Mouse (Mus musculus) neural tube, embryonic 13.5 days (tissue): ENCODE data around the gene Fam193b. TPM values are rescaled to one million over a fixed set of nuclear protein-coding genes. Genes with fewer than 3 reads are reported as not detected.
A peak's percentile ranks its signal among the peaks of the same experiment; 100 is the strongest.

Source experiments
- ATAC-seq: fragments of 200-750 bp; cut with Nextera tagmentation; 2 replicates; pipeline ENCODE4 v1.8.0; 2017; ENCODE audit warnings: low read depth, mild to moderate bottlenecking, moderate TSS enrichment, moderate library complexity
- H3K27ac ChIP-seq: fragments of 300-500 bp; sonication (generic); replicated peaks from 2 replicates; pipeline ENCODE4 v1.5.1; 2015; ENCODE audit warnings: moderate library complexity, mild to moderate bottlenecking, inconsistent platforms
- H3K27me3 ChIP-seq: fragments of 300-500 bp; sonication (generic); 2 replicates; pipeline ENCODE4 v1.6.1; 2015; ENCODE audit warnings: mild to moderate bottlenecking, inconsistent platforms
- H3K36me3 ChIP-seq: fragments of 300-500 bp; sonication (generic); 2 replicates; pipeline ENCODE4 v1.6.1; 2015; ENCODE audit warnings: mild to moderate bottlenecking, inconsistent platforms
- H3K4me1 ChIP-seq: fragments of 300-500 bp; sonication (generic); replicated peaks from 2 replicates; pipeline ENCODE4 v1.6.1; 2015; ENCODE audit warnings: inconsistent platforms
- H3K4me2 ChIP-seq: fragments of 300-500 bp; sonication (generic); 2 replicates; pipeline ENCODE4 v1.6.1; 2015; ENCODE audit warnings: inconsistent platforms, mild to moderate bottlenecking, moderate library complexity
- H3K4me3 ChIP-seq: fragments of 300-500 bp; sonication (generic); 2 replicates; pipeline ENCODE4 v1.5.1; 2015; ENCODE audit warnings: mild to moderate bottlenecking, inconsistent platforms
- H3K9ac ChIP-seq: fragments of 300-500 bp; sonication (generic); 2 replicates; pipeline ENCODE4 v1.6.1; 2015; ENCODE audit warnings: moderate library complexity, mild to moderate bottlenecking, inconsistent platforms
- H3K9me3 ChIP-seq: fragments of 300-500 bp; sonication (generic); 2 replicates; pipeline ENCODE4 v1.6.1; 2016; ENCODE audit warnings: inconsistent platforms
- WGBS: fragments of 180-500 bp; shearing (Covaris S2); methylation state at CpG from one replicate; pipeline ENCODE4 v1.1.7; 2015; 5-methylcytosine and 5-hydroxymethylcytosine counted together
- polyA plus RNA-seq: library from polyadenylated mRNA; unstranded; fragments of >200 nt; fragmentation: Nextera tagmentation; extraction: Ambion mirVana; gene quantifications from 2 replicates; pipeline ENCODE4 v1.2.1, GENCODE M21; 2015

Gene Fam193b
- polyA plus RNA-seq, 1 experiment from 2014 or later = 49.9 TPM

DNA sequence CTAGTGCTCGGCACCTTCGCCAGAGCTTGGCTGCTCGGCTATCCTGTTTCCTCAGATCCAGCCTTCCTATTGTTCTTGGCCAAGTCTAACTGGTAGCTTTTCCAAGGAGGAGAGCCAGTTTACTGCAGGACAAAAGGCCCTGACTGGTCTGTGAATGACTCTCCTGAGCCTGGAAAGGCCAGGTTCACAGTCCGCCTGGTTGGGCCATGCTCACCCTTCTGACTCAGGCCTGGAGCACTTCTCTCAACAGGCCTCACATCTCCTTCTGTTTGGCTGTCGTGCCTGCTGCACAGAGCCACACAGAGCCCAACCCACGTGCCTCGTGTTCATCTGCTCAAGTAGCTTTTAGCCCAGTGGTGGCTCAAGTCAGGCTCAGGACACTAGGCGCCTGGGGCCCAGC, 48.2 kb downstream of the Fam193b start:
- WGBS = 62% methylated on average over 8 of the region's 8 CpGs
- H3K36me3 ChIP-seq = peaks cover 15% of the 10 kb centered on the region
- ATAC-seq = no peak

DNA sequence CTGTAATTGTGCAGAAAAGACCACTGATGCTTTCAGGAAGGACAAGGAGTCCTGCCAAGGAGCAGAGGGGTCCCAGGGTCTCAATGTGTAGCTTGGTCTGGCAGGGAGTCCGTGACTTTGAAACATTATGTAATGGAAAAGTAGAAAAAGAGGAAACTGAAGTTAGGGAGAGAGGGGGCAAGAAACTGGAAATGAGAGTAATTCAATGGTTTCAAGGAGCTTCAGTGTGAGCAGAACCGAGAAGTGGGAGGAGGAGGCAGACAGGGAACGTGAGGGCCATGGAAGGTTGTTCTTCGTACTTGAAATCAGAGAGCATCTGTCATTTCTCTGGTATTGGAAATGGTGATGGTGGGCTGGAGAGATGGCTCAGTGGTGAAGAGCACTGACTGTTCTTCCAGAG, 51.3 kb downstream of the Fam193b start:
- no peaks in the 10 kb centered on the region for H3K4me1 ChIP-seq
- no peaks in the 10 kb centered on the region for H3K9me3 ChIP-seq
- no peak overlapping the region for H3K27ac ChIP-seq
- ATAC-seq = no peak
- no peak overlapping the region for H3K9ac ChIP-seq
- WGBS = 80% methylated on average over 4 of the region's 4 CpGs
- no peak overlapping the region for H3K4me3 ChIP-seq
- H3K36me3 ChIP-seq = peaks cover 15% of the 10 kb centered on the region
- H3K27me3 ChIP-seq = peaks cover 7% of the 10 kb centered on the region; the same call in 1 of the 2 replicates
- no peak overlapping the region for H3K4me2 ChIP-seq

More for the DNA sequence above, 48.2 kb downstream of the Fam193b start:
- no peaks in the 10 kb centered on the region for H3K27me3 ChIP-seq
- H3K9ac ChIP-seq = no peak overlapping the region
- no peak overlapping the region for H3K27ac ChIP-seq
- no peak overlapping the region for H3K4me2 ChIP-seq
- H3K4me1 ChIP-seq = no peaks in the 10 kb centered on the region
- no peak overlapping the region for H3K4me3 ChIP-seq
- H3K9me3 ChIP-seq = no peaks in the 10 kb centered on the region

DNA sequence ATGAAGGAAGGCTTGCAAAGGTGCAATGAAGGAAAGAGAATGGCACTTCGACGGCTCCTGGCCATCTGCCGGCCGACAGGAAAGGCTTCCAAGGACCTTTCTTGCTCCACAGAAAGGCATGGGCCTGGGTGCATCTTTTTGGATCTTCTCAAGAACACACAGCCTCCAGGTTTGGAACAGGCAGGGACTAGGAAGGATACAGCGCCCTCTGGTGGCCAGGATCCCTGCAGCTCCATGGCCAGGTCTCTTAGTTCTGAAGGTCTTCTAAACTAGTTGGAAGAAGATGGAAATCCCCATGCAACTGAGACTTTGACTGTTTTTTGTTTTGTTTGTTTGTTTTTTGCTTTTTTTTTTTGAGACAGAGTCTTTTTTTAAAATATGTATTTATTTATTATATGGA, 54.0 kb downstream of the Fam193b start:
- Histone ChIP-seq H3K4me1 (peaks cover 7% of the 10 kb centered on the region), H3K36me3 (no peaks in the 10 kb centered on the region), H3K9me3 (no peaks in the 10 kb centered on the region), H3K27ac (no peak overlapping the region), H3K9ac (no peak overlapping the region), H3K4me2 (no peak overlapping the region), H3K4me3 (no peak overlapping the region), H3K27me3 (peaks cover 7% of the 10 kb centered on the region; the same call in 1 of the 2 replicates)
- no peak for ATAC-seq
- WGBS = 6% methylated on average over 5 of the region's 5 CpGs

DNA sequence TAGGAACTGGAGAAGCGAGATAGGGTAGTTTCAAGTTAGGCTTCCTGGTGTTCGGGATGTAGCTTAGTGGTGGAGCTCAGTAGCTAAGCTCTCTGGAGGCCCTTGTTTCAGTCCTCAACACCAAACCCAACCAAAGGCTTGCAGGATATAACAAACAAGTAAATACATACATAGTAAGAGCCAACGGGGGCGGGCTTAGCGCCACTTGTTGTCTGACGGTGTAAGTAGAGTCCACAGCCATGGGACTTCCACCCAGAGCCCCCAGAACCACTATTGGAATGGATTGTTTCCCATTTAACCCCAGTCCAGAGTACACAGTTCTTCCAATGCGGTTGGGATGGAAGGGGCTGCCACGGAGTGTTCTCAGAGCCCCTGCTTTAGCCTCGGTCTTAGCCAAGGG, 57.1 kb downstream of the Fam193b start:
- Histone ChIP-seq H3K4me1 (peaks cover 29% of the 10 kb centered on the region), H3K4me3 (peak overlapping the region; percentile 72), H3K9ac (peak overlapping the region; percentile 86), H3K4me2 (peak overlapping the region; percentile 96), H3K27ac (no peak overlapping the region), H3K9me3 (no peaks in the 10 kb centered on the region), H3K36me3 (peaks cover 17% of the 10 kb centered on the region), H3K27me3 (peaks cover 7% of the 10 kb centered on the region; the same call in 1 of the 2 replicates)
- 31% methylated on average over 9 of the region's 9 CpGs for WGBS
- ATAC-seq = no peak

DNA sequence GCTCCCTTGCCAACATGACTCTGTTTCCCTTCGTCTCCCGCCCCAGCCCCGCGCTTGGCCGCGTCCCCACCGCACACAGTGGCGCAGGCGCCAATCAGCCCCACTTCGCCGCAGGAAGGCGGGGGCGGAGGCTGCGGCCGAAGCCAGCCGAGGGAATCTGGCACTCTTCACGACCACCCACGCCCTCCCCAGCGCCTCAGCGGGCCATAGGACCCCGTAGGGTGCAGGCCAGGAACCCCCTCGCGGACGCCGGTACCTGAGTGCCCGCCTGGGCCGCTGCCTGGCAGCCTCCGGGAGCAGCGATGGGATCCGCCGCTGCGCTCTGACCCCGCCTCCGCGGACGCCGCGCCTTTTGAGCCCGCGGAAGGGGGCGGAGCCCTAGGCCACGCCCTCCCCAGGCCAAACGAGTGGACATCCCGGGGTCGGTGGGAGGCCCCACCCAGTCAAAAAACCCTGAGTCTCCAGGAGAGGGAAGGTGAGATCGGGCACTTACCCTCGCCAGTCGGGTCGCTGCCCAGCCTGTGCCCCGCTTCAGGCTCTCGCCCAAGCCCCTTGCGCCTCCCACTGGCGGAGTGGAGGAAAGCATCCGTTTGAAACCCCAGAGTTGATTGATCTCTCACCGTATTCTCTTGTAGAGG, 57.7 kb downstream of the Fam193b start, which contains the start of gene Pdlim7:
Gene Pdlim7, minus strand, starts transcription at position 566 of the 638 bp plus-strand sequence.
- peaks cover 29% of the 10 kb centered on the region for H3K4me1 ChIP-seq
- H3K27me3 ChIP-seq = peaks cover 7% of the 10 kb centered on the region; the same call in 1 of the 2 replicates
- ATAC-seq = peak; percentile 77
- H3K4me3 ChIP-seq = peak within 1 kb of the TSS; percentile 72
- H3K4me2 ChIP-seq = peak within 1 kb of the TSS; percentile 96
- H3K27ac ChIP-seq = peak within 1 kb of the TSS; percentile 67
- no peaks in the 10 kb centered on the region for H3K9me3 ChIP-seq
- H3K36me3 ChIP-seq = peaks cover 23% of the 10 kb centered on the region
- WGBS = under 1% methylated on average over 55 of the region's 55 CpGs
- H3K9ac ChIP-seq = peak within 1 kb of the TSS; percentile 86

DNA sequence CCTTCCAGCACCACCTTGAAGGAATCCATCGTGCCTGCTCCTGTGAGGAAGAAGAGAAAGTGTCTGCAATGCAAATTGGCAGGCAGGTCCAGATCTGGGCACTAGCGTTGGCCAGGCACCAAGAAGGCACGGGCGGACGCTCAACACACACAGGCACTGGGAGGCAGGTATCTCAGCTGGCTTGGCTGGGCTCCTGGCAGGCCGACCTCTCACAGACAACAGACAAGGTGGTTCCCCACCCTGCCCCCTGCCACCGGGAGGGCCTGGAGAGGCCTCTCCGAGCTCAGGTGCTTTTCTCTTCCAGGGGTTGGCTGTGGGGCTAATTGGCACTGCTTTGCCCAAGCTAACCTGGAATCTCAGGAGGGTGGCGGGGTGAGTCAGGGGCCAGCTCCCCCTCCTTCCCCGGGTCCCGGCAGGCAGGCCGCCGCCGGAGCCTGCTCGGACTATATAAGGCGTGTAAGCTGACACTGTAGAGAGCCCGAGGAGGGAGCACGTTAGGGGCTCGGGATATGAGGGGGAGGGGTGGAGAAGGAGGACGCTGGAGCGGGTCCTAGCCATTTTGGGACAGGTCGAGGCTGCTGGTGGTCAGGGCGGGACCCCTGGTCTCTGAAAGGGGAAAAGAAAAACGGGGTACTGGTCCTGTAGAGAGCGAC, 58.4 kb downstream of the Fam193b start:
- Histone ChIP-seq H3K36me3 (peaks cover 31% of the 10 kb centered on the region), H3K4me3 (peak overlapping the region; percentile 72), H3K9me3 (no peaks in the 10 kb centered on the region), H3K9ac (peak overlapping the region; percentile 86), H3K4me1 (peaks cover 29% of the 10 kb centered on the region), H3K27me3 (peaks cover 7% of the 10 kb centered on the region; the same call in 1 of the 2 replicates), H3K4me2 (peak overlapping the region; percentile 96), H3K27ac (peak overlapping the region; percentile 67)
- ATAC-seq = peak; percentile 62
- WGBS = 4% methylated on average over 25 of the region's 25 CpGs

DNA sequence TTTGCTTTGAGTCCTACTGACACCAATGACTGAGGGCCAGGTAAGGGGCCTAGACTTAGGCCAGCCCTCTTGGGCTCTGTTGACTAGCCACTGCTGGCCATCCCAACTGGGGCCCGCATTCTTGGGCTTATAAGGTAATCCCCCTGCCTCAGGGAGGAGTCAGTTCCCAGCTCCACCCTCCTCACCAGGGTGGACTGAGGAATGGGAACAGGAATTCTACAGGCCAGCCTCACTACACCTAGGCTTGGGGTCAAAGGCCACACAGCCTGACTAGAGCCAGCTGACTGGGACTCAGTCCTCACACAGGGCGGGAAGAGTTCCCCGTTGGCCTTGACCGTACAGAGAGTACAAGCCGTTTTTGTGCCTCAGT, 59.4 kb downstream of the Fam193b start:
- Histone ChIP-seq H3K4me3 (peak overlapping the region; percentile 72), H3K9ac (peak overlapping the region; percentile 86), H3K27me3 (peaks cover 7% of the 10 kb centered on the region; the same call in 1 of the 2 replicates), H3K4me1 (peaks cover 29% of the 10 kb centered on the region), H3K4me2 (peak overlapping the region; percentile 96), H3K27ac (peak overlapping the region; percentile 83), H3K9me3 (no peaks in the 10 kb centered on the region), H3K36me3 (peaks cover 41% of the 10 kb centered on the region)
- 45% methylated on average over 5 of the region's 5 CpGs for WGBS
- no peak for ATAC-seq

DNA sequence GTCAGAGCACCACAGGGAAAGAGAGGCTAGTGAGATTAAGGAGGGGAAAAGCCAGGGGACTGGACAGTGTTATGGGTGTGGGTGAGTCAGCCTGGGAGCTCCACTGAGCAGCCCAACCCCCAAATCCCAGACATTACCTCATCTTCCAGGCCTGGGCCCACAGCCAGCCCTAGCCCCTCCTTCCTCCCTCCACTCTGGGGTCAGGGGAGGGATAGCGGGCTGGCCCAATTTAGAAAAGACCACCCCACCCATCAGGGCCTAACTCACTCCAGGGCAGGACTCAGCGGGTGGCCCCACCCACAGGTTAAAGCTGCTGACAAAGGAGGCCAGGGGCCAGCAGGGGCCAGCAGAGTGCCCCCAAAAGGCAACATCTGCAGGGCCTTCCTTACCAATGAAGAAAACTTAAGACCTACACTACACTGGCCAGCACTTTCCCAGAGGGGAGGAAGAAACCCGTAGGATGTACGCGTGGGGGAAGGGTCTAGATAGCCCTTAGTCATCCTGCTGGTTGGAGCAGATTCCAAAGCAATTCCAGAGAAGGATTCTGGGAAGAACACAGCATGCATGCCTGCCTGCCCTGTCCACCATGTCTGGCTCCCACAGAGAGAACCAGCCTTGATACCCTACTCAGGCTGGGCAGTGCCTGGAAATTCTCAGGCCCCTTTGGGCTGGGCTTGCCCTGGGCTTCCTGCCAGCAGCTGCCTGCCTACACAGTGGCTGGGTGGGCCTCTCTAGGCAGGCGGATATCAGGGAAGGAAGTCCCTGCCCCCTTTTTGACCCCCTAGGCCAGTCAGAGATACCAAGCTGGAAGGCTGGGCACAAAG, 60.0 kb downstream of the Fam193b start:
- Histone ChIP-seq H3K9me3 (no peaks in the 10 kb centered on the region), H3K27ac (peak overlapping the region; percentile 83), H3K4me1 (peaks cover 29% of the 10 kb centered on the region), H3K4me2 (peak overlapping the region; percentile 96), H3K4me3 (peak overlapping the region; percentile 72), H3K36me3 (peaks cover 47% of the 10 kb centered on the region), H3K27me3 (peaks cover 7% of the 10 kb centered on the region; the same call in 1 of the 2 replicates), H3K9ac (peak overlapping the region; percentile 86)
- peak; percentile 45 for ATAC-seq
- 13% methylated on average over 6 of the region's 6 CpGs for WGBS

DNA sequence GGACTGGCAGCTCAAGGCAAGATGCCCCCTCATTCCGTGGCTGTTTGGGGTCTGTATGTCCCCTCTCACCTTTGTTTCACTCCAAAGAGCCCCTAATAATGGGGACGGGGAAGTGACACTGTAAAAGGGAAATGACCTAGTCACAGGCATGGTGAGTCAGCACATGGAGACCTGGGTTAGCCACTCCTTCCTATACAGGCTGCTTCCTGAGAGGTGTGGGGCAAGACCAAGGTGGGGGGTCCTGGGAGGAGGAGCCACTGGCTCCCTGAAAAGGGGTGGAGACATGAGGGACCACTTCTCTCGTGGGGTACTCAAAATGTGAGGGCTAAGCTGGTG, 60.6 kb downstream of the Fam193b start:
- peaks cover 29% of the 10 kb centered on the region for H3K4me1 ChIP-seq
- WGBS = 24% methylated on average over 3 of the region's 3 CpGs
- ATAC-seq = no peak
- H3K4me3 ChIP-seq = 0 out of 2 replicates have a peak overlapping the region, but pooled peaks have one; percentile 72
- H3K9me3 ChIP-seq = no peaks in the 10 kb centered on the region
- H3K9ac ChIP-seq = 0 out of 2 replicates have a peak overlapping the region, but pooled peaks have one; percentile 36
- H3K36me3 ChIP-seq = peaks cover 53% of the 10 kb centered on the region
- H3K27me3 ChIP-seq = peaks cover 7% of the 10 kb centered on the region; the same call in 1 of the 2 replicates
- peak overlapping the region; percentile 83 for H3K27ac ChIP-seq
- peak overlapping the region; percentile 96 for H3K4me2 ChIP-seq

DNA sequence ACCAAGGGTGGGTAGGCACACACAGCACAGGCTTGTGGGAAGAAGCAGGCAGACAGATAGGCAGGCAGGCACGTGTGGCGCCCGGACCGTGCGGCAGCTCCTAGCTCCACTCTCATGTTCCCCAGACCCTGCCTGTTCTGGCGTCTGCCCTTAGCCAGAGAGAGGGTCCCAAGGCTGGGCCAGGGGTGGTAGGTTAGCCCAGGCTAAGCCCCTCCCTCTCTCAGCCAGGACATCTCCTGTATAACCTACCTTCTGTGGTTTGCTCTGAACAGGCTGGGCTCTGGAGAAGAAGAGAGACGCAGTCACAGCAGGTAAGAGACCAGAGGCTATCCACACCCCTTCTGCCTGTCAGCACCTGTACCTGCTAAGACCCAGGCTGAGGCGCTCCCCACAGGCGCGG, 62.4 kb downstream of the Fam193b start:
- no peak overlapping the region for H3K4me2 ChIP-seq
- no peak overlapping the region for H3K4me3 ChIP-seq
- no peak for ATAC-seq
- H3K27ac ChIP-seq = no peak overlapping the region
- no peaks in the 10 kb centered on the region for H3K27me3 ChIP-seq
- 86% methylated on average over 10 of the region's 10 CpGs for WGBS
- no peaks in the 10 kb centered on the region for H3K9me3 ChIP-seq
- no peak overlapping the region for H3K9ac ChIP-seq
- H3K36me3 ChIP-seq = peaks cover 70% of the 10 kb centered on the region
- H3K4me1 ChIP-seq = peaks cover 29% of the 10 kb centered on the region

DNA sequence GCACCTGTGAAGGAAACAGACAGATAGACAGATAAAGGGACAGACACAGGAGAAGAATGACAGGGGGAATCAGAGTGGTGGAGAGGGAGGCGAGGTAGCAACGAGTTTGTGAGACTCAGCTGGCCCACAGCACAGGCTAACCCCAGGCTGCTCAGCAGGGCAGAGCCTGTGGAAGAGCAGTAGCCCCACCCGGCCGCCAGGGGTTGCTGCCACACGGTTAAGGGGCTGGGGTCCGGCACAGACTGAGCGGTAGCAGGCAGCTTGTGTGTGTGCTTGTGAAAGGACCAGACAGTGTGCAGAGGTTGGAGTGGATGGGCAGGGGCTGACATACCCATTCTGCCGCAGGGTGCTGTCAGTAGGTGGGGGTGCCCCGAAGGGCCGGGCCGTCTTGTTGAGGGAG, 63.0 kb downstream of the Fam193b start:
- Histone ChIP-seq H3K4me3 (no peak overlapping the region), H3K36me3 (peaks cover 77% of the 10 kb centered on the region), H3K4me1 (peaks cover 29% of the 10 kb centered on the region), H3K27me3 (no peaks in the 10 kb centered on the region), H3K9ac (0 out of 2 replicates have a peak overlapping the region, but pooled peaks have one; percentile 26), H3K4me2 (no peak overlapping the region), H3K9me3 (no peaks in the 10 kb centered on the region), H3K27ac (no peak overlapping the region)
- WGBS = 65% methylated on average over 11 of the region's 11 CpGs
- no peak for ATAC-seq

DNA sequence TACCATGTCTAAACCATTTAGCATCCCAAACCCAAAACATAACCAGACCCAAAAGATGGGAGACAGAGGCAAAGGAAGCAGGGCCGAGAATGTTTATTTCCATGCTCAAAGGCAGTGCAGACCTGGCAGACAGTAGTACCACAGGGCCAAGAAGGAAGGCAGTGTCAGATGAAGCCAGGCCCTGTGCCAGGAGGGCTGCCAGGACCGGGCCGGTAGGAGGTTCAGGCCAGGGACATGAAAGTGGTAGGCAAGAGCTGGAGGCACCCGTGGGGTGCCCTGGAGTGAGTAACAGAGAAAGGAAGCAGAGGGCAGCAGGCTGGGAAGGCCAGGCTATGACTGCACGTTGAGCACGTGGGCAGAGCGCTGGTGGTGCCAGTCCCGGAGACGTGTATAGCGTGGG, 64.2 kb downstream of the Fam193b start:
- peaks cover 89% of the 10 kb centered on the region for H3K36me3 ChIP-seq

More for the DNA sequence above, 64.2 kb downstream of the Fam193b start:
- Histone ChIP-seq H3K27ac (no peak overlapping the region), H3K4me1 (peaks cover 20% of the 10 kb centered on the region), H3K4me3 (no peak overlapping the region), H3K4me2 (no peak overlapping the region), H3K27me3 (no peaks in the 10 kb centered on the region), H3K9me3 (no peaks in the 10 kb centered on the region), H3K9ac (no peak overlapping the region)
- no peak for ATAC-seq
- 91% methylated on average over 10 of the region's 10 CpGs for WGBS
